Mouse (Mus musculus): Measurements from ENCODE around the gene Glod5. TPM values are rescaled to one million over a fixed set of nuclear protein-coding genes. Genes with fewer than 3 reads are reported as not detected.

Glod5 gene
- total and polyA plus RNA-seq, 3 experiments = not detected

DNA sequence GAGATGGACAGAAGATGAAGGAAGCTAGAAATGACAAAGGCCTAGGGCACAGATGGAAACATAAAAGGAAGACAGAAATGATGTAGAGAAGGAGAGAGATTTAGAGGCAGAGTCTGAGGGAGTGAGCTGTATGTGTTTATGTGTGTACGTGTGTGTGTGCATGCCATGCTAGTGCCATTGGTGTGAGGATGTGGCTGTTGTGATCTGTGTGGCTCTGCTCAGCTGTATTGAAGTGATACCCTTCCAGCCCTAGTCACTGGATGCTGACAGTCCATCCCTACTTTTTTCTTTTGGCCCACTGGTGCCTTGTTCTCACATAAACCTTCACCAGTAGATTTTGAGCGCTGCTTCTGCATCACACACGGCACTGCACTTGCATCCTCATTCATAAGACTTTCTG, 49.4 kb downstream of the Glod5 start:
- Histone ChIP-seq H3K79me2 (replicated peaks; ENCODE audit: control insufficient read depth, extremely low read depth, insufficient read depth, poor library complexity, severe bottlenecking) (no peaks in the 10 kb centered on the region), H3K36me3 (replicated peaks in 1 of 2; ENCODE audit: control insufficient read depth in 1 of 2, insufficient read depth in 1 of 2, low read length in 1 of 2) (no peaks in the 10 kb centered on the region), H3K9me3 (replicated peaks; ENCODE audit: low read length) (no peaks in the 10 kb centered on the region), H3K4me1 (ENCODE audit: control insufficient read depth in 1 of 2, insufficient read depth in 2 of 2) (peaks cover 0 to 3% of the 10 kb centered on the region in 2 experiments; a peak in 2 of 4 replicates), H3K4me3 (replicated peaks in 1 of 3; ENCODE audit: low read depth in 2 of 3, low read length in 2 of 3, poor library complexity in 1 of 3) (no peak overlapping the region), H3K27me3 (replicated peaks) (no peaks in the 10 kb centered on the region), H3K27ac (ENCODE audit: insufficient read depth, low read depth) (no peak overlapping the region), H3K9ac (ENCODE audit: insufficient read depth, low read depth) (no peak overlapping the region), H3K4me2 (ENCODE audit: insufficient read depth, low read depth, poor library complexity, severe bottlenecking) (no peak overlapping the region)
- in situ Hi-C loops (cut with MboI; ENCODE audit: low pct_ligation_motif_present, low pct_unique_long_range_greater_than_20kb, low sequenced_read_pairs) (no loop called here), dilution Hi-C loops (cut with MboI; ENCODE audit: extremely low pct_ligation_motif_present, extremely low pct_unique_long_range_greater_than_20kb, low sequenced_read_pairs) (no loop called here)
- no peak for DNase-seq (ENCODE audit: extremely low read depth)
- TF ChIP-seq CHD2 (IDR thresholded peaks at IDR 0.05; ENCODE audit: low read length) = no peak

DNA sequence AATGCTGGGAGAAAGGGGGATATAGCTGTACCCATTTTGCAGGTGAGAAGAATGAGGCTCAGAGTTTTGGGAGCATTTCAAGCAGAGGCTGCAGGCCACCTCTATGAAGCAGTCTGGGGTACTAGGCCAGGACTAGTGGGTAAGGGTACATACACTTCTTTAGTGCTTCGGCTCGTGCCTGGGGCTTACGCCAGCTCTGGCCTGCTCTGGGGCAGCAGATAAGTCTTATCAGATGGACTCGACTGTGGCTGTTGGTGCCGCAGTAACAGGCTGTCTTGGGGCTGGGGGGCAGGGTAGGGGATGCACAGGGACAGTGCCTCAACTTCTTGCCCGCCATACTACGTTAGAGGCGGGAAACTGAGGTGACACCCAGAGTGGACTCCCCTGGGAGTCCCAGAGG, 50.1 kb downstream of the Glod5 start:
- in situ Hi-C loops (cut with MboI; ENCODE audit: low pct_ligation_motif_present, low pct_unique_long_range_greater_than_20kb, low sequenced_read_pairs) = no loop called here
- Histone ChIP-seq H3K4me3 (replicated peaks in 1 of 3; ENCODE audit: low read depth in 2 of 3, low read length in 2 of 3, poor library complexity in 1 of 3) (no peak overlapping the region), H3K27me3 (replicated peaks) (no peaks in the 10 kb centered on the region), H3K4me1 (ENCODE audit: control insufficient read depth in 1 of 2, insufficient read depth in 2 of 2) (peaks cover 3 to 9% of the 10 kb centered on the region in 2 experiments; a peak in 3 of 4 replicates), H3K9me3 (replicated peaks; ENCODE audit: low read length) (no peaks in the 10 kb centered on the region), H3K36me3 (replicated peaks in 1 of 2; ENCODE audit: control insufficient read depth in 1 of 2, insufficient read depth in 1 of 2, low read length in 1 of 2) (no peaks in the 10 kb centered on the region), H3K4me2 (ENCODE audit: insufficient read depth, low read depth, poor library complexity, severe bottlenecking) (no peak overlapping the region), H3K9ac (ENCODE audit: insufficient read depth, low read depth) (no peak overlapping the region), H3K79me2 (replicated peaks; ENCODE audit: control insufficient read depth, extremely low read depth, insufficient read depth, poor library complexity, severe bottlenecking) (no peaks in the 10 kb centered on the region), H3K27ac (ENCODE audit: insufficient read depth, low read depth) (no peak overlapping the region)
- TF ChIP-seq CHD2 (IDR thresholded peaks at IDR 0.05; ENCODE audit: low read length) (no peak), IRF4 (IDR thresholded peaks at IDR 0.05; ENCODE audit: low read depth, low read length) (no peak), ELF1 (IDR thresholded peaks at IDR 0.05; ENCODE audit: low read depth, low read length) (no peak), ZKSCAN1 (IDR thresholded peaks at IDR 0.05; ENCODE audit: borderline replicate concordance, low read depth, low read length) (no peak), ZNF384 (IDR thresholded peaks at IDR 0.05; ENCODE audit: low read depth, low read length) (no peak), PAX5 (IDR thresholded peaks at IDR 0.05; ENCODE audit: low read length) (no peak), CHD1 (IDR thresholded peaks at IDR 0.05; ENCODE audit: low read depth, low read length) (no peak), RAD21 (IDR thresholded peaks at IDR 0.05; ENCODE audit: low read depth, low read length) (no peak), MYC (IDR thresholded peaks at IDR 0.05; ENCODE audit: low read depth, low read length) (no peak), SMC3 (IDR thresholded peaks at IDR 0.05; ENCODE audit: low read depth, low read length) (no peak), UBTF (IDR thresholded peaks at IDR 0.05; ENCODE audit: low read depth, low read length) (no peak)
- dilution Hi-C loops (cut with MboI; ENCODE audit: extremely low pct_ligation_motif_present, extremely low pct_unique_long_range_greater_than_20kb, low sequenced_read_pairs) = no loop called here
- no peak for DNase-seq (ENCODE audit: extremely low read depth)

DNA sequence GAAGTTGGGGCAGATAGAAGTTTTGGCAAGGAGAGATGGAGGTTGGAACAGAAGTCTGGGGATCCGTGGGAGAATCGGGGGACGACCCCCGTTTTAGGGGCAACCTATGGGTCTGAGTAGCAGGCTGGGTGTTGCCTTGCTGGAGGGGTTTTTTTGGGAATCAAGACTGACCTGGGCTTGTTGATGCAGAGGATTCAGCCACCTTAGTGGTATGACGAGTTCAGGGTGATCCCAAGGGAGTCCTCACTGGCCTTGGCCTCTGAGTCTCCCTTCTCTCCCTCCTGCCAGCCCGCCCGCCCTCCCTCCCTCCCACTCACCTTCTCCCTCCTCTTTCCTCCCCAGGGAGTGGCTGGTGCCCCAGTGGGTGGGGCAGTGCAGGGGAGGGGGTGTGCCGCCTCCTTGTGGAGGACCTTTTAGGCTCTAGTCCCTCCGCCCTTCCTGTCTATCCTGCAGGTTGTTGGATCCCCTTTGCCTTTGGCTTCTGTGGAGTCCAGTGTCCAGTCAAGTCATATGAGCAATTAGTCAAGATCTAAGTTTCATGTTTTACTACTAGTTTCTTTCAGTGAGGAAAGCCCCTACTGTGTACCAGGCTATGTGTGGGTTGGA, 50.6 kb downstream of the Glod5 start:
- in situ Hi-C loops (cut with MboI; ENCODE audit: low pct_ligation_motif_present, low pct_unique_long_range_greater_than_20kb, low sequenced_read_pairs) (no loop called here), dilution Hi-C loops (cut with MboI; ENCODE audit: extremely low pct_ligation_motif_present, extremely low pct_unique_long_range_greater_than_20kb, low sequenced_read_pairs) (no loop called here)
- DNase-seq (ENCODE audit: extremely low read depth) = no peak
- Histone ChIP-seq H3K4me3 (replicated peaks in 1 of 3; ENCODE audit: low read depth in 2 of 3, low read length in 2 of 3, poor library complexity in 1 of 3) (no peak overlapping the region), H3K27me3 (replicated peaks) (no peaks in the 10 kb centered on the region), H3K4me1 (ENCODE audit: control insufficient read depth in 1 of 2, insufficient read depth in 2 of 2) (peaks cover 3 to 9% of the 10 kb centered on the region in 2 experiments; a peak in 3 of 4 replicates), H3K79me2 (replicated peaks; ENCODE audit: control insufficient read depth, extremely low read depth, insufficient read depth, poor library complexity, severe bottlenecking) (no peaks in the 10 kb centered on the region), H3K27ac (ENCODE audit: insufficient read depth, low read depth) (no peak overlapping the region), H3K4me2 (ENCODE audit: insufficient read depth, low read depth, poor library complexity, severe bottlenecking) (no peak overlapping the region), H3K9ac (ENCODE audit: insufficient read depth, low read depth) (no peak overlapping the region), H3K9me3 (replicated peaks; ENCODE audit: low read length) (no peaks in the 10 kb centered on the region), H3K36me3 (replicated peaks in 1 of 2; ENCODE audit: control insufficient read depth in 1 of 2, insufficient read depth in 1 of 2, low read length in 1 of 2) (no peaks in the 10 kb centered on the region)
- TF ChIP-seq ZKSCAN1 (IDR thresholded peaks at IDR 0.05; ENCODE audit: borderline replicate concordance, low read depth, low read length) = no peak
- TF ChIP-seq ZNF384 (IDR thresholded peaks at IDR 0.05; ENCODE audit: low read depth, low read length) = no peak
- no peak for TF ChIP-seq ZC3H11A (IDR thresholded peaks at IDR 0.05; ENCODE audit: low read depth, low read length)
- no peak for TF ChIP-seq ELF1 (IDR thresholded peaks at IDR 0.05; ENCODE audit: low read depth, low read length)
- TF ChIP-seq POLR2AphosphoS2 (IDR thresholded peaks at IDR 0.05; ENCODE audit: low read depth, low read length) = no peak
- no peak for TF ChIP-seq GABPA (IDR thresholded peaks at IDR 0.05; ENCODE audit: insufficient replicate concordance, low read depth, low read length)
- TF ChIP-seq RAD21 (IDR thresholded peaks at IDR 0.05; ENCODE audit: low read depth, low read length) = no peak
- no peak for TF ChIP-seq MAX (IDR thresholded peaks at IDR 0.05; ENCODE audit: low read length)
- TF ChIP-seq TBP (conservative IDR thresholded peaks at IDR 0.05; ENCODE audit: low read depth, low read length) = no peak
- no peak for TF ChIP-seq BHLHE40 (IDR thresholded peaks at IDR 0.05; ENCODE audit: low read depth, low read length)
- no peak for TF ChIP-seq JUND (conservative IDR thresholded peaks at IDR 0.05; ENCODE audit: low read depth, low read length)
- TF ChIP-seq JUN (IDR thresholded peaks at IDR 0.05; ENCODE audit: insufficient read depth, low read depth, low read length) = no peak
- no peak for TF ChIP-seq TCF12 (IDR thresholded peaks at IDR 0.05; ENCODE audit: low read depth, low read length)
- no peak for TF ChIP-seq NELFE (IDR thresholded peaks at IDR 0.05; ENCODE audit: low read depth, low read length)
- no peak for TF ChIP-seq ZMIZ1 (IDR thresholded peaks at IDR 0.05; ENCODE audit: low read depth, low read length)
- TF ChIP-seq POLR2A (IDR thresholded peaks at IDR 0.05; ENCODE audit: low read depth, low read length) = no peak
- no peak for TF ChIP-seq PAX5 (IDR thresholded peaks at IDR 0.05; ENCODE audit: low read length)
- no peak for TF ChIP-seq KAT2A (IDR thresholded peaks at IDR 0.05; ENCODE audit: insufficient replicate concordance, low read length)
- TF ChIP-seq USF1 (IDR thresholded peaks at IDR 0.05; ENCODE audit: low read depth, low read length) = no peak
- TF ChIP-seq CTCF (conservative IDR thresholded peaks at IDR 0.05 in 1 of 2, IDR thresholded peaks at IDR 0.05 in 1 of 2; ENCODE audit: low read depth in 2 of 2, low read length in 2 of 2) = no peak
